Mouse (Mus musculus): ENCODE data around the gene Ptpn6.
A peak's percentile ranks its signal among the peaks of the same experiment; 100 is the strongest.

The Ptpn6 gene

GRCm38 (mm10) chr6:124729850-124730705 lies 8.4 kb downstream of the Ptpn6 start:
- no peak for DNase-seq (ENCODE audit: low read depth, low spot score)

- no peak for DNase-seq (ENCODE audit: low read depth, low spot score)
These were observed 9.9 kb downstream of the Ptpn6 start for GRCm38 (mm10) chr6:124728621-124729020.

GRCm38 (mm10) chr6:124724472-124724871 lies 14.0 kb downstream of the Ptpn6 start:
- no peak for DNase-seq (ENCODE audit: low read depth, low spot score)

- no peak for DNase-seq (ENCODE audit: low read depth, low spot score)
These were observed 15.0 kb downstream of the Ptpn6 start for GRCm38 (mm10) chr6:124723541-124723940.

GRCm38 (mm10) chr6:124722876-124723473 lies 15.5 kb downstream of the Ptpn6 start:
- DNase-seq (ENCODE audit: low read depth, low spot score) = no peak

GRCm38 (mm10) chr6:124720904-124721303 lies 17.6 kb downstream of the Ptpn6 start:
- no peak for DNase-seq (ENCODE audit: low read depth, low spot score)

- no peak for DNase-seq (ENCODE audit: low read depth, low spot score)
These were observed 19.0 kb downstream of the Ptpn6 start for GRCm38 (mm10) chr6:124719354-124719978.

GRCm38 (mm10) chr6:124718703-124719102 lies 19.8 kb downstream of the Ptpn6 start:
- no peak for DNase-seq (ENCODE audit: low read depth, low spot score)

- DNase-seq (ENCODE audit: low read depth, low spot score) = no peak
These were observed 20.5 kb downstream of the Ptpn6 start for GRCm38 (mm10) chr6:124717968-124718367.

- DNase-seq (ENCODE audit: low read depth, low spot score) = no peak
These were observed 21.5 kb downstream of the Ptpn6 start for GRCm38 (mm10) chr6:124716864-124717490.

- no peak for DNase-seq (ENCODE audit: low read depth, low spot score)
These were observed 25.6 kb downstream of the Ptpn6 start for GRCm38 (mm10) chr6:124712918-124713317.

GRCm38 (mm10) chr6:124711824-124712782 lies 26.4 kb downstream of the Ptpn6 start, which contains the start of the genes Emg1 and Phb2:
Emg1 (minus strand) TSS chr6:124712178.
Phb2 (plus strand) TSS chr6:124712336.
- peak; percentile 99 for DNase-seq (ENCODE audit: low read depth, low spot score)

- DNase-seq (ENCODE audit: low read depth, low spot score) = no peak
These were observed 30.1 kb downstream of the Ptpn6 start for GRCm38 (mm10) chr6:124708289-124708889.

- DNase-seq (ENCODE audit: low read depth, low spot score) = no peak
These were observed 32.4 kb downstream of the Ptpn6 start for GRCm38 (mm10) chr6:124706061-124706627.

GRCm38 (mm10) chr6:124704417-124704816 lies 34.1 kb downstream of the Ptpn6 start:
- no peak for DNase-seq (ENCODE audit: low read depth, low spot score)

- no peak for DNase-seq (ENCODE audit: low read depth, low spot score)
These were observed 34.7 kb downstream of the Ptpn6 start for GRCm38 (mm10) chr6:124703789-124704188.

- DNase-seq (ENCODE audit: low read depth, low spot score) = peak; percentile 88
These were observed 35.8 kb downstream of the Ptpn6 start for GRCm38 (mm10) chr6:124702784-124703103.

GRCm38 (mm10) chr6:124702102-124702783 lies 36.3 kb downstream of the Ptpn6 start:
- DNase-seq (ENCODE audit: low read depth, low spot score) = no peak

GRCm38 (mm10) chr6:124701338-124701737 lies 37.2 kb downstream of the Ptpn6 start:
- DNase-seq (ENCODE audit: low read depth, low spot score) = no peak
